Mouse (Mus musculus): Measurements from ENCODE around the gene Gm12248. TPM values are rescaled to one million over a fixed set of nuclear protein-coding genes. Genes with fewer than 3 reads are reported as not detected.

Gene Gm12248
- polyA plus RNA-seq, 1 experiment from 2014 or later: not detected

DNA sequence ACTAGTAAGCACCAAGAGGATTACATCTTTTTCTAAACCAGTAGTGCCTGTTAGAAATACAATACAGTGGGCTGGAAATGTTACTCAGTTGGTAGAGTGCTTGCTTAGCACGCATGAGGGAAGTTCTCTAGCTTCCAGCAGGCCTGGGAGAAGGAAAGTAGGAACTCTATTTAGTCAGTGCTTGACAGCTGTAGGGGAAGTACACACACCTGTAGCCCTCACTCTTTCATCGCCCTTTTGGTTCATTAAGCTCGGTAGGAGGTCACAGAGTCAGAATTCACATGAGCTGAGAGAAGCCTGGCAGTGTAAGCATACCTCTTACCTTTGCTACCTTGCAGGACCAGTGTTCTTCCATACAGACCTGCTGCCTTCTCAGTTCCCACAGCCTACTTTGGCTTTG is 66.6 kb downstream of the Gm12248 start:
- ATAC-seq: no peak
- no peaks in the 10 kb centered on the region for H3K9me3 ChIP-seq
- no peak overlapping the region for H3K9ac ChIP-seq (replicated peaks)
- 71% methylated on average over 3 of the region's 3 CpGs for WGBS
- H3K4me2 ChIP-seq (replicated peaks): no peak overlapping the region
- no peak overlapping the region for H3K4me3 ChIP-seq (replicated peaks)
- no peaks in the 10 kb centered on the region for H3K36me3 ChIP-seq
- H3K27me3 ChIP-seq: no peaks in the 10 kb centered on the region
- no peak overlapping the region for H3K27ac ChIP-seq
- peaks cover 7% of the 10 kb centered on the region for H3K4me1 ChIP-seq (replicated peaks)

DNA sequence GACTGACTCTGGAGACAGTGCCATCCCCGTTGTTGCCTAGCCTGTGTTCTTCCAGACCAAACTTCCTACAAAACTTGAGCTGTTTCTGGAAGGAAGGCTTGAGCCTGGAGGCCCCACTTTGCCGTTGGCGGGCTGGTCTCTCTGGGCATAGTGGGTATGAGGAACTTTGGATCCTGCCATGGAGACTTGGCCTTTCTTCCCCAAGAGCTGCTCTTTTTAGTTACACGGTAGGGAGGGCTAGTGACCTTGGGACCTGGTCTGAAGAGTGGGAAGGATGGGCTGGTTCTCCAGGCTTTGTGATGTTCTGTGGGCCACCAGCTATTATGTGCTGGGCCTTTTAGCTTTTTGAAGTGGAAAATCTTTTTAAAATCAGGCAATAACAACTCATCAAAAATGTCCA is 67.1 kb downstream of the Gm12248 start:
- Histone ChIP-seq H3K9me3 (no peaks in the 10 kb centered on the region), H3K36me3 (no peaks in the 10 kb centered on the region), H3K9ac (replicated peaks) (no peak overlapping the region), H3K27me3 (no peaks in the 10 kb centered on the region), H3K4me3 (replicated peaks) (no peak overlapping the region), H3K27ac (no peak overlapping the region), H3K4me2 (replicated peaks) (no peak overlapping the region), H3K4me1 (replicated peaks) (peaks cover 7% of the 10 kb centered on the region)
- no peak for ATAC-seq
- WGBS: 93% methylated on average over 4 of the region's 4 CpGs

DNA sequence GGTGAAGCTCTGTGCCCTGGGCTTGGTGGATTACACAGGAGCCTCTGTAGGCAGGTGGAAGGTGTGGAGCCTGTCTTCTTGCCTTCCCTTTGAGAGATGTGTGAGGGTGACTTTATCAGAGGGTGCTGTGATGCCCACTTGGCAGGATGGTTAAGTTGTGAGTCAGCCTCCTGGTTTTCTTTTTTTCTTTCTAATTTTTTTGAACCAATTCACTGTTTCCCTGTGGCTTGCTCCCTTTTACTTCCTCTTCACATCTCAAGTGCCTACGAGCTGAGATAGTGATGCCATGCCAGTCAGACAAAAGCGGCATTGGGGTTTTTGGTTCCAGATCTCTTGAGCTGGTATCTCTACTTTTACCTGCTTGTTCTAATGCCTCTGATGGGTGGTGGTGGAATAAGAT is 68.3 kb downstream of the Gm12248 start:
- Histone ChIP-seq H3K4me2 (replicated peaks) (no peak overlapping the region), H3K9ac (replicated peaks) (no peak overlapping the region), H3K4me1 (replicated peaks) (peaks cover 7% of the 10 kb centered on the region), H3K27ac (no peak overlapping the region), H3K36me3 (no peaks in the 10 kb centered on the region), H3K27me3 (no peaks in the 10 kb centered on the region), H3K4me3 (replicated peaks) (no peak overlapping the region), H3K9me3 (no peaks in the 10 kb centered on the region)
- 95% methylated on average over 2 of the region's 2 CpGs for WGBS
- ATAC-seq: no peak

DNA sequence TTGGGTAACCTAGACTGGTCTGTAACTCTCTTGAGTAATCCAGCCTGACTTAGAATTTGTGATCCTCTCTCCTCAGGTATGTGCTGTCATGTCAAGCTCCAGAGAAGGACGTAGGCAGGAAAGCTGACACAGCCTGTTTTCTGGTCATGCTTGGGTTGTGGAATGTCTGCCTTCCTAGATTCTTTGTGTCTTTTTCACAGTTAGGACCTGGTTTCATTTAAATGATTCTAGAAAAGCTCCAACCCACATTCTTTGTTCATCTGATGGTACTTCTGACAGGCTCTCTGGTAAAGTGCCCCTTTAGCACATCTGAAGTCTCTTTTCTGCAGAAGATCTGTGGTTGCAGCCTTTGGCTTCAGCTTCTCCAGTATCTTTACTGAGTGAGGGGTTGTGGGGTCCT is 68.7 kb downstream of the Gm12248 start:
- Histone ChIP-seq H3K9me3 (no peaks in the 10 kb centered on the region), H3K4me2 (replicated peaks) (no peak overlapping the region), H3K27ac (no peak overlapping the region), H3K36me3 (no peaks in the 10 kb centered on the region), H3K9ac (replicated peaks) (no peak overlapping the region), H3K27me3 (no peaks in the 10 kb centered on the region), H3K4me3 (replicated peaks) (no peak overlapping the region), H3K4me1 (replicated peaks) (peaks cover 7% of the 10 kb centered on the region)
- WGBS: 96% methylated on average over 1 of the region's 1 CpGs
- ATAC-seq: no peak

DNA sequence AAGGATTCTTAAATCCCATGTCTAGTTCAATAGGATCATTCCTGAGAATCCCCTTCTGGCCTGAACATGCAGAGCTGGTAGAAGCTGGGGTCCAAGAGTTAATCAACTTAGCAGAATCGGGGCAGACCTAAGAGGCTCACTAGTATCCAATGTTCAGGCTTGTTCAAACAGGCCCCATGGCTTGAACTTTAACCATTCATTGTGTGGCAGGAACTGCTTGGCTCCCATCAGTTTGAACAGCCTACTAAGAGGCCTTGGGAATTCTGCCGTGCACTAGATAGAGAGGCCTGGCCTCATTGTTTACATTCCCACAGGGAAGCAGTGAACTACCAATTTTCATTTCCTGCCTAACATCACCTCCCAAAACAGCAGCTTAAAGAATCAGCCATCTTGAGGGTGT is 71.3 kb downstream of the Gm12248 start:
- Histone ChIP-seq H3K4me2 (replicated peaks) (no peak overlapping the region), H3K4me1 (replicated peaks) (peaks cover 14% of the 10 kb centered on the region), H3K4me3 (replicated peaks) (no peak overlapping the region), H3K36me3 (no peaks in the 10 kb centered on the region), H3K27me3 (no peaks in the 10 kb centered on the region), H3K9ac (replicated peaks) (no peak overlapping the region), H3K9me3 (no peaks in the 10 kb centered on the region), H3K27ac (no peak overlapping the region)
- no peak for ATAC-seq
- WGBS: 72% methylated on average over 2 of the region's 2 CpGs

DNA sequence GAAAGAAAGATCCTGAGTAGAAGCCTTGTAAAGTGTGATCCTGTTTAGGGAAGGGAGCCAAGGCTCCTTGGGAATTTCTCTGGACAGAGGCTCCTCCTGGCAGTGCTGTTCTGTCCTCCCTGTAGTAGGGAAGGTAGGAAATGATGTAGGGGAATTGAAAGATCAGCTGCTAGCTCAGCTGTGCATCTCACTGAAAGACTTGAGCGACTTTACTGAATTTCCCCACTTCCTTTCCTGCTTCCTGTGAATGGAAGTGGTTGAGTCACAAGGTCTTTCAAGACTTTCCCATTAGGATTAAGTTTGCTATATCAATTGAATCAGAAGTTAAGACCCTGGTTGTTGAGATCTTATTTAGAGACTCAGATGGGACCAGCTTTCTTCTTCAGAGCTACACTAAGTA is 71.8 kb downstream of the Gm12248 start:
- no peak for ATAC-seq
- Histone ChIP-seq H3K4me1 (replicated peaks) (peaks cover 19% of the 10 kb centered on the region), H3K27ac (no peak overlapping the region), H3K36me3 (no peaks in the 10 kb centered on the region), H3K4me3 (replicated peaks) (no peak overlapping the region), H3K9ac (replicated peaks) (no peak overlapping the region), H3K4me2 (replicated peaks) (no peak overlapping the region), H3K27me3 (no peaks in the 10 kb centered on the region), H3K9me3 (no peaks in the 10 kb centered on the region)
- 79% methylated on average over 1 of the region's 1 CpGs for WGBS

DNA sequence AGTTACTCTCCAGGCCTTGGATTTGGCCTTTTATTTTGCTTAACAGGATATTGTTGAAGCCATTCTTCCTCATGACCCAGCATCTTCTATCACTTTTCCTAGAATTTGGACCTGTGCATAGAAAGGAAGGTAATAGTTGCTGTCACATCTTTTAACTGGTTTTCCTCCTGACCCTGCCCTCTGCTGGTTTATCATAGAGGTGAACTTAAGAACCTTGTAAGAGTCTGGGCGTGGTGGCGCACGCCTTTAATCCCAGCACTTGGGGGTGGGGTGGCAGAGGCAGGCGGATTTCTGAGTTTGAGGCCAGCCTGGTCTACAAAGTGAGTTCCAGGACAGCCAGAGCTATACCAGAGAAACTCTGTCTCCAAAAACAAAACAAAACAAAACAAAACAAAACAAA is 74.2 kb downstream of the Gm12248 start:
- WGBS: 98% methylated on average over 4 of the region's 4 CpGs
- Histone ChIP-seq H3K36me3 (no peaks in the 10 kb centered on the region), H3K4me2 (replicated peaks) (no peak overlapping the region), H3K9me3 (no peaks in the 10 kb centered on the region), H3K4me1 (replicated peaks) (peaks cover 22% of the 10 kb centered on the region), H3K27me3 (no peaks in the 10 kb centered on the region), H3K4me3 (replicated peaks) (no peak overlapping the region), H3K27ac (no peak overlapping the region), H3K9ac (replicated peaks) (no peak overlapping the region)
- no peak for ATAC-seq

DNA sequence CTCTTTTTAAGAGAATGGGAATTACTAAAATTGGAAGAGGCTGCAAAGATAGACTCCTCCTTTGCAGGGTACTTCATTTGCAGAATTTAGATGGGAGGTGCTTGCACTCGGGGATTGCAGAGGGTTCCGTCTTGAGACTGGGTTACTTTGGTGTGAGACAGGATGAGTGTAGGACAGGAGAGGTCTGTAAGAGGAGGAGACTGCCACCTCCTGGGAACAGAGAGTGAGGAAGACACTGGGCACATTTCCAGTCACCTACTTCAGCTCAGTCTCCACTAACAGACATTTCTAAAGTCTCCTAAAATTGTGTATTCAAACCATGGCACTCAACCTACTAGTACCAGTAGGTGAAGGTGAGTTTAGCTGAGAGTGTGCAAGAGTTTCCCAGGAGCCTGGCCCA is 74.6 kb downstream of the Gm12248 start:
- WGBS: 83% methylated on average over 2 of the region's 2 CpGs

DNA sequence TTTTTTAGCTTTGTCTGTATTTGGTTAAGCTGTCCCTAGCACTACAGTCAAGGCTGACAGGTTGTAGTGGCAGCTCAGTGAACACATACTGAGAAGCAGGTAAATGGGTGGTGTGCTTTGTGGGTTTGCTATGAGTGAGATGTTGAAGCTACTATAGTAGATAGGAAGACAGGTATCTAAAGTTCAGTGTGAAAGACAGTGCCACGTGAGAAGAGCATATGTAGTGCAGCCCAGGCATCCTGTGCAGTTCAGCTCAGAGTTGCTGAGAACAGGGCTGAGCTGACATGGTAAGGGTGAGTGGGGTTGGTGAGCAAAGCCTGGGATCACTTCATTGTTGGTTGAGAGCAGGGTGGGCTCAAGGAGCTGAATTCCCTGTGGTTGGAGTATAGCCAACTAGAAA is 75.5 kb downstream of the Gm12248 start:
- Histone ChIP-seq H3K4me2 (replicated peaks) (no peak overlapping the region), H3K9ac (replicated peaks) (no peak overlapping the region), H3K9me3 (no peaks in the 10 kb centered on the region), H3K36me3 (no peaks in the 10 kb centered on the region), H3K4me3 (replicated peaks) (no peak overlapping the region), H3K4me1 (replicated peaks) (peaks cover 22% of the 10 kb centered on the region), H3K27ac (no peak overlapping the region), H3K27me3 (no peaks in the 10 kb centered on the region)
- ATAC-seq: no peak
- 93% methylated on average over 1 of the region's 1 CpGs for WGBS

More for the DNA sequence above, 74.6 kb downstream of the Gm12248 start:
- Histone ChIP-seq H3K9ac (replicated peaks) (no peak overlapping the region), H3K27me3 (no peaks in the 10 kb centered on the region), H3K27ac (no peak overlapping the region), H3K4me2 (replicated peaks) (no peak overlapping the region), H3K4me3 (replicated peaks) (no peak overlapping the region), H3K9me3 (no peaks in the 10 kb centered on the region), H3K36me3 (no peaks in the 10 kb centered on the region), H3K4me1 (replicated peaks) (peaks cover 22% of the 10 kb centered on the region)
- ATAC-seq: no peak

DNA sequence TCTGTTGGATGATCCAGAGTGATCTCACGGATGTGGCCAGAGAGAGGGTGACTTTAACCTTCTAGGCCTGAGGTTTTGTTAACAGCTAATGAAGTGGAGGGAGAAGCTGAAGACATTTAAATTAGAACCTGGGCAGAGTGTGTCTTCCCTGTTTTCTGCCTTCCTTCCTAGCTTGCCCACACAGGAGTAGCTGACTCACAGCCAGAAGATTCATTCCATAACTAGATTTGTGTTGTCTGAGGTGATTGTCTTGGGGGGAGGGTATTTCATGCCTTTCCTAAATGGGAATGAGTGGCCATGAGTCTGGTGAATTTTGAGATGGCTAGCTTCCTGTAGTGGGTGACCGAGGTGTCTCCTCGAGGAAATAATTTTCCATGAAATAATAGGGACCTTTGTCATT is 76.6 kb downstream of the Gm12248 start:
- Histone ChIP-seq H3K9ac (replicated peaks) (no peak overlapping the region), H3K4me3 (replicated peaks) (no peak overlapping the region), H3K9me3 (no peaks in the 10 kb centered on the region), H3K4me1 (replicated peaks) (peaks cover 24% of the 10 kb centered on the region), H3K36me3 (no peaks in the 10 kb centered on the region), H3K27ac (no peak overlapping the region), H3K27me3 (no peaks in the 10 kb centered on the region), H3K4me2 (replicated peaks) (no peak overlapping the region)
- no peak for ATAC-seq
- 61% methylated on average over 3 of the region's 3 CpGs for WGBS

DNA sequence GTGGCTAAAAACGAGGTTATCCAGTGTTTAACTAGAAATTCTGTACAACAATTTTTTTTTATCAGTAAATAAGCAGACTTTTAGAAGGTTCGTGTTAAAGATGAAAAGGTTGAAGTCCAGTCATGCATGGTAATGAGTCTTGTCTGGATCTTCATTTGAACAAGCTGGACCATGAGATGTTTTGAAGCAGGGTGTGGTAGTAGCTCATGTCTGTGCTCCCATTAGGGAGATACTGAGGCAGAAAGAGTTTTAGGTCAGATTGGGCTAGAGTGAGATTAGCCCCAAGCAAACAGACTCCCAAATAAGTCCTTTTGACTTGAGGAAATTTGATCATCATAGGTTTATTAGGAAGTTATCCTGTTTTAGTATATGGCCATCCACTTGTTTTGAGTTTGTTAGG is 77.6 kb downstream of the Gm12248 start:
- H3K4me1 ChIP-seq (replicated peaks): peaks cover 34% of the 10 kb centered on the region
- H3K9ac ChIP-seq (replicated peaks): no peak overlapping the region
- H3K36me3 ChIP-seq: no peaks in the 10 kb centered on the region
- no peaks in the 10 kb centered on the region for H3K27me3 ChIP-seq
- no peak overlapping the region for H3K4me3 ChIP-seq (replicated peaks)
- no peak for ATAC-seq
- H3K27ac ChIP-seq: no peak overlapping the region
- WGBS: 69% methylated on average over 2 of the region's 2 CpGs
- no peaks in the 10 kb centered on the region for H3K9me3 ChIP-seq
- no peak overlapping the region for H3K4me2 ChIP-seq (replicated peaks)

DNA sequence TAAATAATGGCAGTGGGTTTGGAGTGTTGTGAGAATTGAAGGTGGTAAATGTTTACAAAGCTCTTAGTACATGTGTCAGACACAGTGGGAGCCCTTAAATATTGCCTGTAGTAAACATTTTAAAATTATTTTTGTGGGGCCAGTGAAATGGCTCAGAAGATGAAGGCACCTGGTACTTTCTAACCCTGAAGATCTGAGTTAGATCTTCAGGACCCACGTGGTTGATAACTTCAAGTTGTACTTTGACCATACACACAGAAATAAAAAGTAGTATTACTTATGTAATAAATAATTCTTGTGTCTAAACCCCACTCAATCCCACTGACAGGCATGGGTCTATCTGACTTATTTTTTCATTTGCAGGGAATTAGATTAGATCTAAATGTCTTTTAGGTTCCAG is 78.3 kb downstream of the Gm12248 start:
- no peak for ATAC-seq
- no peaks in the 10 kb centered on the region for H3K27me3 ChIP-seq
- H3K9me3 ChIP-seq: no peaks in the 10 kb centered on the region
- WGBS: 79% methylated on average over 1 of the region's 1 CpGs
- peaks cover 37% of the 10 kb centered on the region for H3K4me1 ChIP-seq (replicated peaks)
- no peak overlapping the region for H3K27ac ChIP-seq
- no peak overlapping the region for H3K4me2 ChIP-seq (replicated peaks)
- no peaks in the 10 kb centered on the region for H3K36me3 ChIP-seq
- no peak overlapping the region for H3K9ac ChIP-seq (replicated peaks)
- H3K4me3 ChIP-seq (replicated peaks): no peak overlapping the region

Measured in midbrain, embryonic 13.5 days (tissue).